In genomic region chr15:31587789-31588188, GRCm38 (mm10) we compare ENCODE assay signal across 22 mouse cellular contexts. TPM values are rescaled to one million over a fixed set of nuclear protein-coding genes. Genes with fewer than 3 reads are reported as not detected.
"Had no signal": no experiment of that assay in that cellular context is flagged by ENCODE, and none has a peak within 500 bp of the region (broad histone marks: within the 10 kb centered on the region; RNA-seq: fewer than 3 reads in every experiment).

No protein-coding gene starts in this region.

- H3K4me1 ChIP-seq: limb, embryonic 15.5 days; midbrain, embryonic 12.5 days had no signal

- H3K27me3 ChIP-seq: limb, embryonic 12.5 days; limb, embryonic 15.5 days; megakaryocyte, embryonic 14.5 days; midbrain, embryonic 12.5 days had no signal

- H3K4me3 ChIP-seq: left cerebral cortex, adult 2 months; limb, embryonic 12.5 days; limb, embryonic 15.5 days; megakaryocyte, embryonic 14.5 days; midbrain, embryonic 12.5 days had no signal

- H3K9ac ChIP-seq: limb, embryonic 12.5 days; limb, embryonic 15.5 days; liver, embryonic 14.5 days; liver, postnatal 0 days; lung, embryonic 14.5 days; midbrain, embryonic 12.5 days had no signal

- DNase-seq: kidney, adult 18-20 months; kidney, adult 9 months; kidney, postnatal 14 days; kidney, postnatal 4 days; layer of hippocampus, adult 9-11 months; layer of hippocampus, postnatal 36 days; left cerebral cortex, postnatal 4 days; liver, postnatal 0 days; lung, embryonic 14.5 days; lung, postnatal 10 days; lung, postnatal 36 days; thymus, adult 18-20 months; thymus, postnatal 4 days had no signal

- H3K9me3 ChIP-seq: limb, embryonic 12.5 days; limb, embryonic 15.5 days; megakaryocyte, embryonic 14.5 days; midbrain, embryonic 12.5 days had no signal

- H3K4me2 ChIP-seq: limb, embryonic 12.5 days; limb, embryonic 15.5 days; liver, embryonic 11.5 days; lung, embryonic 14.5 days; midbrain, embryonic 12.5 days had no signal

- ATAC-seq: intestine, embryonic 16.5 days; liver, postnatal 0 days had no signal

- H3K27ac ChIP-seq: left cerebral cortex, adult 2 months; limb, embryonic 12.5 days; limb, embryonic 15.5 days; liver, embryonic 14.5 days; midbrain, embryonic 12.5 days had no signal

RNA-seq across cellular contexts. Expression of gene Cmbl, which starts 22.6 kb away (rescaled TPM):
- total RNA-seq: monocyte, adult 5-6 weeks had no signal
